Mouse (Mus musculus): ENCODE data around the gene Ms4a4a.

The Ms4a4a gene

DNA sequence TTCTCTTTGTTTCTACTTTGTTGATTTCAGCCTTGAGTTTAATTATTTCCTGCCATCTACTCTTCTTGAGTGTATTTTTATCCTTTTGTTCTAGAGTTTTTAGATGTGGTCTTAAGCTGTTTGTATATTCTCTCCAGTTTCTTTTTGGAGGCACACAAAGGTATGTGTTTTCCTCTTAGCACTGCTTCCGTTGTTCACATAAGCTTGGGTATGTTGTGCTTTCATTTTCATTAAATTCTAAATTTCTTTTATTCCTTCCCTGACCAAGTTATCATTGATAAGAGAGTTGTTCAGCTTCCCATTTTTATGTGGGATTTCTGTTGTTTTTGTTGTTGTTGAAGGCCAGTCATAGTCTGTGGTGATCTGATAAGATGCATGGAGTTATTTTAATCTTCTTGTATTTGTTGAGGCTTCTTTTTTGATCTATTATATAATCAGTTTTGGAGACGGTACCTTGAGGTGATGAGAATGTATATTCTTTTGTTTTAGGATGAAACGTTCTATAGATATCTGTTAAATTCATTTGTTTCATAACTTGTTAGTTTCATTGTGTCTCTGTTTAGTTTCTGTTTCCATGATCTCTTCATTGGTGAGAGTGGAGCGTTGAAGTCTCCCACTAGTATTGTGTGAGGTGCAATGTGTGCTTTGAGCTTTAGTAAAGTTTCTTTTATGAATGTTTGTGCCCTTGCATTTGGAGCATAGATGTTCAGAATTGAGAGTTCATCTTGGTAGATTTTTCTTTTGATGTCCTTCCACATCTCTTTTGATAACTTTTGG, 59.9 kb downstream of the Ms4a4a start:
- DNase-seq (ENCODE audit: low spot score) = no peak

Data from left cerebral cortex, adult 11 months (tissue).